ENCODE assay signal across 8 mouse cellular contexts in genomic region chr4:41628202-41628927, GRCm38 (mm10). TPM values are rescaled to one million over a fixed set of nuclear protein-coding genes. Genes with fewer than 3 reads are reported as not detected.
DNase-seq lines count a peak whose midpoint lies in the region; ATAC-seq lines count a peak whose summit lies in the region.

No protein-coding gene starts in this region.

- 15% methylated on average over 8 of the region's 8 CpGs for WGBS in hindbrain, embryonic 16.5 days

- peak overlapping the region; percentile 29 for H3K9ac ChIP-seq in hindbrain, embryonic 16.5 days (ENCODE audit: low read depth, low read length)

- H3K4me1 ChIP-seq in hindbrain, embryonic 16.5 days (ENCODE audit: control insufficient read depth, insufficient read depth, low read depth, low read length) = peaks cover 27% of the 10 kb centered on the region

- no peaks in the 10 kb centered on the region for H3K9me3 ChIP-seq in hindbrain, embryonic 16.5 days (ENCODE audit: control insufficient read depth, low read length)

- no peaks in the 10 kb centered on the region for H3K36me3 ChIP-seq in hindbrain, embryonic 16.5 days (ENCODE audit: control insufficient read depth, insufficient read depth, low read length)

- H3K27me3 ChIP-seq in hindbrain, embryonic 16.5 days (replicated peaks; ENCODE audit: control insufficient read depth, insufficient read depth, low read length) = no peaks in the 10 kb centered on the region

- peak overlapping the region; percentile 52 for H3K27ac ChIP-seq in hindbrain, embryonic 16.5 days (ENCODE audit: low read depth, low read length)

- H3K4me3 ChIP-seq in hindbrain, embryonic 16.5 days (ENCODE audit: low read length) = no peak overlapping the region

- no peak overlapping the region for H3K4me2 ChIP-seq in hindbrain, embryonic 16.5 days (ENCODE audit: low read length)

- peak; percentile 49 to 75 for DNase-seq in gastrocnemius, postnatal 4 days (ENCODE audit: low spot score in 2 of 2)
- DNase-seq in gastrocnemius, adult 18-20 months (ENCODE audit: low spot score) = no peak
- peak; percentile 75 for DNase-seq in embryo, embryonic 9.5 days (ENCODE audit: extremely low spot score)
- no peak for DNase-seq in urinary bladder, postnatal 14 days (ENCODE audit: low spot score)
- DNase-seq in cerebellum, adult 9-10 months = no peak
- no peak for DNase-seq in cerebellum, postnatal 14 days

- ATAC-seq in hindbrain, embryonic 16.5 days = peak; percentile 21; the same call in 1 of the 2 replicates
- ATAC-seq in megakaryocyte, adult 5-6 weeks (ENCODE audit: poor library complexity, severe bottlenecking) = peak; percentile 95

RNA-seq across cellular contexts. Expression of gene Enho, which starts 11.8 kb away (rescaled TPM):
- 10 to 100 TPM; 29.0 to 37.6 TPM for total RNA-seq in gastrocnemius, postnatal 4 days (2021)
- 10 to 100 TPM in 1 of 2 experiments, 1 to 10 TPM in 1; 8.6 to 15.3 TPM for total RNA-seq in gastrocnemius, adult 18-20 months (2021)
- polyA plus RNA-seq in hindbrain, embryonic 16.5 days (2015; fragmentation: Nextera tagmentation; extraction: Ambion mirVana) = 115 and 117 TPM in 2 replicates
- total RNA-seq in megakaryocyte, adult 5-6 weeks (2015) = not detected in 2 replicates
- total RNA-seq in megakaryocyte, adult 5-6 weeks (2017) = not detected in 2 replicates

RNA-seq across cellular contexts. Expression of gene Dnaic1, which starts 58.8 kb away (rescaled TPM):
- total RNA-seq in gastrocnemius, postnatal 4 days (2021) = 1 to 10 TPM; 4.9 to 5.8 TPM
- total RNA-seq in gastrocnemius, adult 18-20 months (2021) = under 1 TPM; 0.55 to 0.73 TPM
- polyA plus RNA-seq in hindbrain, embryonic 16.5 days (2015; fragmentation: Nextera tagmentation; extraction: Ambion mirVana) = 2.4 and 3.3 TPM in 2 replicates
- not detected in 2 replicates for total RNA-seq in megakaryocyte, adult 5-6 weeks (2015)
- not detected in 2 replicates for total RNA-seq in megakaryocyte, adult 5-6 weeks (2017)

RNA-seq across cellular contexts. Expression of gene Fam219a, which starts 59.0 kb away (rescaled TPM):
- 10 to 100 TPM; 20.1 to 24.4 TPM for total RNA-seq in gastrocnemius, postnatal 4 days (2021)
- total RNA-seq in gastrocnemius, adult 18-20 months (2021) = 10 to 100 TPM; 21.5 to 21.9 TPM
- polyA plus RNA-seq in hindbrain, embryonic 16.5 days (2015; fragmentation: Nextera tagmentation; extraction: Ambion mirVana) = 14.2 and 14.8 TPM in 2 replicates
- total RNA-seq in megakaryocyte, adult 5-6 weeks (2015) = 6.1 and 8.9 TPM in 2 replicates
- 1.7 and 3.1 TPM in 2 replicates for total RNA-seq in megakaryocyte, adult 5-6 weeks (2017)

Comparison
In these comparisons a context has a peak if more than half of its experiments do, and no peak if none do; other contexts are left out.
1. DNase-seq: peak in gastrocnemius, postnatal 4 days (2 of 2) and embryo, embryonic 9.5 days (single experiment); none in gastrocnemius, adult 18-20 months (single experiment), urinary bladder, postnatal 14 days (single experiment), cerebellum, adult 9-10 months (single experiment) and cerebellum, postnatal 14 days (0 of 2).
2. RNA of gene Enho, which starts 11.8 kb away (total RNA-seq): 29.0 to 37.6 TPM in gastrocnemius, postnatal 4 days and 8.6 to 15.3 TPM in gastrocnemius, adult 18-20 months; not detected in megakaryocyte, adult 5-6 weeks; every median in the first group is over 4 times any median in the second.